Mouse (Mus musculus) stomach, embryonic 16.5 days (tissue): ENCODE results near the gene Tas1r1. TPM values are rescaled to one million over a fixed set of nuclear protein-coding genes. Genes with fewer than 3 reads are reported as not detected.

Experiments used
- ATAC-seq: fragments of 200-750 bp; cut with Nextera tagmentation; 2 replicates; pipeline ENCODE4 v1.8.0; 2017; ENCODE audit warnings: moderate number of reproducible peaks, moderate TSS enrichment; ENCODE audit not compliant: insufficient read depth, low FRiP score
- H3K27ac ChIP-seq: fragments of 300-500 bp; sonication (generic); 2 replicates; pipeline ENCODE4 v1.5.1; 2014; ENCODE audit warnings: low read length
- H3K27me3 ChIP-seq: fragments of 300-500 bp; sonication (generic); 2 replicates; pipeline ENCODE4 v1.6.1; 2014; ENCODE audit warnings: low read length, control low read depth, mixed read lengths; ENCODE audit not compliant: control insufficient read depth, insufficient read depth
- H3K36me3 ChIP-seq: fragments of 300-500 bp; sonication (generic); 2 replicates; pipeline ENCODE4 v1.6.1; 2014; ENCODE audit warnings: low read length; ENCODE audit not compliant: control insufficient read depth, insufficient read depth
- H3K4me1 ChIP-seq: fragments of 300-500 bp; sonication (generic); 2 replicates; pipeline ENCODE4 v1.6.1; 2014; ENCODE audit warnings: low read length, control low read depth, mixed read lengths; ENCODE audit not compliant: control insufficient read depth, insufficient read depth
- H3K4me2 ChIP-seq: fragments of 300-500 bp; sonication (generic); 2 replicates; pipeline ENCODE4 v1.6.1; 2014; ENCODE audit warnings: low read depth, low read length, mixed read lengths
- H3K4me3 ChIP-seq: fragments of 300-500 bp; sonication (generic); replicated peaks from 2 replicates; pipeline ENCODE4 v1.5.1; 2014; ENCODE audit warnings: mild to moderate bottlenecking, low read length
- H3K9ac ChIP-seq: fragments of 300-500 bp; sonication (generic); 2 replicates; pipeline ENCODE4 v1.6.1; 2014; ENCODE audit warnings: low read length
- H3K9me3 ChIP-seq: fragments of 300-500 bp; sonication (generic); replicated peaks from 2 replicates; pipeline ENCODE4 v1.6.1; 2016; ENCODE audit warnings: low read length, control low read depth; ENCODE audit not compliant: control insufficient read depth
- WGBS: fragments of 180-500 bp; shearing (Covaris S2); extraction: QIAGEN DNeasy Blood & Tissue Kit; methylation state at CpG from one replicate; pipeline ENCODE4 v1.1.7; 2014; 5-methylcytosine and 5-hydroxymethylcytosine counted together
- polyA plus RNA-seq: library from polyadenylated mRNA; unstranded; fragments of >200 nt; fragmentation: Nextera tagmentation; extraction: Ambion mirVana; gene quantifications from 2 replicates; pipeline ENCODE4 v1.2.1, GENCODE M21; 2015

The Tas1r1 gene
- polyA plus RNA-seq, 1 experiment from 2014 or later: 0.37 TPM

GRCm38 (mm10) chr4:151997701-151998100 is 40.7 kb downstream of the Tas1r1 start:
- WGBS: 62% methylated on average over 3 of the region's 3 CpGs
- H3K4me2 ChIP-seq: peak overlapping the region; percentile 84
- H3K9me3 ChIP-seq: no peaks in the 10 kb centered on the region
- peaks cover 20% of the 10 kb centered on the region for H3K4me1 ChIP-seq
- peak overlapping the region; percentile 37 for H3K9ac ChIP-seq
- no peak for ATAC-seq
- H3K36me3 ChIP-seq: no peaks in the 10 kb centered on the region
- H3K4me3 ChIP-seq: no peak overlapping the region
- no peaks in the 10 kb centered on the region for H3K27me3 ChIP-seq
- no peak overlapping the region for H3K27ac ChIP-seq

DNA sequence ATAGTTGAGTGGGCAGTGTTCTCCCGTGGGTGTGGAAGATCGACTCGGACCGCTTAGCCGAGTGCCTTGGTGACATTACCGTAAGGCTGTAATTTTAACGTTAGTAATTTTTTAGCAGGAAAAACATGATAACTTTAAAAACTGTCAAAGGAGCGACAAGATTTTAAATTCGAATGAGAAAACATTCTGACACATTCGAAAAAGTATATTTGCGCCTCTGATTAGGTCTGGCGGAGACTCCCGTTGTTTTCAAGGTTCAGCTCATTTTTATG is 41.5 kb downstream of the Tas1r1 start:
- no peak for ATAC-seq
- Histone ChIP-seq H3K9me3 (no peaks in the 10 kb centered on the region), H3K4me2 (peak overlapping the region; percentile 84), H3K9ac (peak overlapping the region; percentile 86), H3K4me1 (peaks cover 20% of the 10 kb centered on the region), H3K27ac (peak overlapping the region; percentile 90), H3K27me3 (no peaks in the 10 kb centered on the region), H3K36me3 (0 out of 2 replicates have a peak, but pooled peaks cover 6% of the 10 kb centered on the region), H3K4me3 (peak overlapping the region; percentile 99)
- WGBS: 2% methylated on average over 13 of the region's 13 CpGs

- peak within 1 kb of the TSS; percentile 99 for H3K4me3 ChIP-seq
Observed at GRCm38 (mm10) chr4:151996173-151996950, 42.0 kb downstream of the Tas1r1 start, which contains the start of gene Phf13. TSS of gene Phf13 (minus strand) at chr4:151996258.

GRCm38 (mm10) chr4:151995371-151996172 is 42.8 kb downstream of the Tas1r1 start:
- no peaks in the 10 kb centered on the region for H3K27me3 ChIP-seq
- peak overlapping the region; percentile 99 for H3K4me3 ChIP-seq
- peak overlapping the region; percentile 87 for H3K27ac ChIP-seq
- WGBS: under 1% methylated on average over 65 of the region's 111 CpGs
- peak overlapping the region; percentile 86 for H3K4me2 ChIP-seq
- peak; percentile 29 for ATAC-seq
- H3K9ac ChIP-seq: peak overlapping the region; percentile 98
- peaks cover 20% of the 10 kb centered on the region for H3K4me1 ChIP-seq
- no peaks in the 10 kb centered on the region for H3K9me3 ChIP-seq
- H3K36me3 ChIP-seq: peaks cover 11% of the 10 kb centered on the region; the same call in 1 of the 2 replicates

More at GRCm38 (mm10) chr4:151996173-151996950, 42.0 kb downstream of the Tas1r1 start, which contains the start of gene Phf13:
- Histone ChIP-seq H3K4me1 (peaks cover 20% of the 10 kb centered on the region), H3K9ac (peak within 1 kb of the TSS; percentile 98), H3K27ac (peak within 1 kb of the TSS; percentile 90), H3K27me3 (no peaks in the 10 kb centered on the region), H3K4me2 (peak within 1 kb of the TSS; percentile 86), H3K9me3 (no peaks in the 10 kb centered on the region), H3K36me3 (0 out of 2 replicates have a peak, but pooled peaks cover 7% of the 10 kb centered on the region)
- WGBS: under 1% methylated on average over 93 of the region's 94 CpGs
- ATAC-seq: peak; percentile 97

DNA sequence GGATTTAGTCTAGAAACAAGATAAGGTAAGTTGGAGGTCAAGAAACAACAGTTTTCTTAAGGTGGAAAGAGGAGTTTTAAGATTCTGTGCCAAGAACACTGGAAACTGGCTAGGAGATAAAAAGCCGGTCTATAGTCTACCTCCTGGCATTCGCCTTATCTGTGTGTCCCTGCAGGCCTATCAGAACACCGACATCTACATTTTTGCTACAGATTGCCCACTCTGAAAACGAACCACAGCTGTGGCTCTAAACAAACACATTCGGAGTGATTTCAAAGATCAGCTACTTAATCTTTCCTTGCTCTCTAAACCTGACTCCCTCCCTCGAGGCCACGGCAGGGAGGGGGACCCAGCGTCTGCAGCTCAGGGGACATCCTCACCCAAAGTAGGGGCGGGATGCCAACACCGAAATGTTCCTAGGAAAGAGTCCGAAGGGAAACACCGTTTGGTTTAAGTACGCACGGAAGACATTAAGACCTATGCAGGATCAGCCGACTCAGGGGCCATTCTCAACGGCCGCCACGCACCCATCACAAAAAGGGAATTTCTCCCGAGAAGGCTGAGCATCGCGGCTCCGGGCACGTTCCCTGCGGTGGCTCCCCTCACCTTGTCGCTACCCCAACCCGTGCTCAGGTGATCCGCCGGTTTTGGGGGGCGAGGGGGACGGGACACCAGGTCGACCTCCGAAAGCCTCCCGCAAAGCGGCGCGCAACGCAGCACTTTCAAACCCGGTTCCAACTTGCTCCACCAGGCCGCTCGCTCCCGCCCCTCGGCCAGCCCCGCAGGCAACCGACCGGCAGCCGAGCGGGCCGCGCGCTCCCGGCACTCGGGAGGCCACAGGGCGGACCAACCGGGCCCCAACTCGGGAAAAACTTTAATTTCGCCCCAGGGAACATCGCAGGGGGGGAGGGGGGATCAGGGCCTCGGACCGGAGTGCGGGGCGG is 43.9 kb downstream of the Tas1r1 start:
- H3K4me2 ChIP-seq: peak overlapping the region; percentile 86
- 2% methylated on average over 60 of the region's 61 CpGs for WGBS

GRCm38 (mm10) chr4:151993035-151993434 is 45.3 kb downstream of the Tas1r1 start:
- Histone ChIP-seq H3K4me3 (no peak overlapping the region), H3K9me3 (no peaks in the 10 kb centered on the region), H3K36me3 (peaks cover 15% of the 10 kb centered on the region; the same call in 1 of the 2 replicates), H3K4me1 (peaks cover 25% of the 10 kb centered on the region), H3K27me3 (no peaks in the 10 kb centered on the region), H3K27ac (no peak overlapping the region), H3K9ac (no peak overlapping the region), H3K4me2 (no peak overlapping the region)
- no peak for ATAC-seq
- WGBS: 70% methylated on average over 6 of the region's 6 CpGs

More for the DNA sequence above, 43.9 kb downstream of the Tas1r1 start:
- peak overlapping the region; percentile 98 for H3K9ac ChIP-seq
- H3K9me3 ChIP-seq: no peaks in the 10 kb centered on the region
- H3K27me3 ChIP-seq: no peaks in the 10 kb centered on the region
- peaks cover 20% of the 10 kb centered on the region for H3K4me1 ChIP-seq
- peak overlapping the region; percentile 87 for H3K27ac ChIP-seq
- H3K36me3 ChIP-seq: peaks cover 15% of the 10 kb centered on the region; the same call in 1 of the 2 replicates
- no peak for ATAC-seq
- H3K4me3 ChIP-seq: peak overlapping the region; percentile 99

DNA sequence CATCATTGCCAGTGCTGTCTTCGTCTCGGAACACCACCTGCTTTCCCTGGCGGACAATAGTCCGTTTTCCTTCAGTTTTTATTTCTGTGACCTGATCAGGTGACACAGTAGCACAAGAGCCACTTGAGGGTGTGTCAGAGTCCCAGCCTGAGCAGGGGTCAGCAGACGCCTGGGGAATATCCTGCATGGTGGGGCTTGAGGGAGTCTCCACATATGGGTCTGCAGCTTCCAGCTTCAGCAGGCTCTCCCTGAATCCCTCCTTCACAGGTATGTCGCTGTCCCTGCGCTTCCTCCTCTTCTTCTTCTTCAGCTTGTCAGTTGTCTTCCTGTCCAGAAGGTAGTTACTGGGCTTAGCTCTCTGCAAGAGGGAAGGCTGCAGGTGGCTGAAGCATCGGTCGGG is 46.3 kb downstream of the Tas1r1 start:
- no peaks in the 10 kb centered on the region for H3K27me3 ChIP-seq
- H3K4me2 ChIP-seq: no peak overlapping the region
- no peak for ATAC-seq
- H3K9me3 ChIP-seq: no peaks in the 10 kb centered on the region
- peaks cover 26% of the 10 kb centered on the region for H3K4me1 ChIP-seq
- no peak overlapping the region for H3K4me3 ChIP-seq
- no peak overlapping the region for H3K9ac ChIP-seq
- H3K36me3 ChIP-seq: peaks cover 15% of the 10 kb centered on the region; the same call in 1 of the 2 replicates
- no peak overlapping the region for H3K27ac ChIP-seq
- 86% methylated on average over 9 of the region's 9 CpGs for WGBS

DNA sequence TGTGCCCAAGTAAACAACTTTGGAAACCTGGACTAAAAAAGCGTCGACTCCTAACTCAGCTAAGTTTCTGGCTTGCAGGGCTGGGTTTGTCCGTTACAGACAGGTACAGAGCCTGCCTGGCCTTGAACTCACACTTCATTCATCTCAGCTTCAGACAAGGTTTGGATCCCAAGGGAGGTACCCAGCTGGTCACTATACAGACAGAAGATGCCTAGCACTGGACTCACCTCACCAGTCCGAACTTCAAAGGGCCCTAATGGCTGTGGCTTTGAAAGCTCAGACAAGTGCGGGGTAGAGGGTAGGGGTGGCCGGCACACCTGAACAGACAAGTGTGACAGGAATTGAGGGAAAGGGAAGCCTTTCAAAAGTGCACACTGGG is 49.3 kb downstream of the Tas1r1 start:
- H3K27ac ChIP-seq: peak overlapping the region; percentile 86
- peaks cover 15% of the 10 kb centered on the region; the same call in 1 of the 2 replicates for H3K36me3 ChIP-seq
- H3K9me3 ChIP-seq: no peaks in the 10 kb centered on the region
- WGBS: 27% methylated on average over 6 of the region's 6 CpGs
- H3K4me1 ChIP-seq: peaks cover 32% of the 10 kb centered on the region
- peak overlapping the region; percentile 94; the same call in 1 of the 2 replicates for H3K9ac ChIP-seq
- H3K4me2 ChIP-seq: peak overlapping the region; percentile 67
- ATAC-seq: no peak; the same call in 1 of the 2 replicates
- peak overlapping the region; percentile 84 for H3K4me3 ChIP-seq
- no peaks in the 10 kb centered on the region for H3K27me3 ChIP-seq
